Mouse (Mus musculus) limb, embryonic 14.5 days (tissue): ENCODE results near the gene Fem1a. TPM values are rescaled to one million over a fixed set of nuclear protein-coding genes. Genes with fewer than 3 reads are reported as not detected.

Experiments
- ATAC-seq: fragments of 200-750 bp; cut with Nextera tagmentation; 2 replicates; pipeline ENCODE4 v1.8.0; 2017; ENCODE audit warnings: low read depth, moderate number of reproducible peaks, moderate TSS enrichment; ENCODE audit not compliant: low FRiP score
- DNase-seq: peaks from one replicate; pipeline ENCODE4 v3.0.0-alpha.2; 2015; ENCODE audit warnings: low spot score
- H3K27ac ChIP-seq: fragments of 300-500 bp; sonication (generic); replicated peaks from 2 replicates; pipeline ENCODE4 v1.5.1; 2014; ENCODE audit warnings: low read depth, mild to moderate bottlenecking, low read length, moderate library complexity, mixed read lengths
- H3K27me3 ChIP-seq: fragments of 300-500 bp; sonication (generic); 2 replicates; pipeline ENCODE4 v1.6.1; 2014; ENCODE audit warnings: low read length, mixed read lengths; ENCODE audit not compliant: control insufficient read depth, insufficient read depth
- H3K36me3 ChIP-seq: fragments of 300-500 bp; sonication (generic); 2 replicates; pipeline ENCODE4 v1.6.1; 2014; ENCODE audit warnings: mild to moderate bottlenecking, low read length, moderate library complexity, mixed read lengths; ENCODE audit not compliant: control insufficient read depth, insufficient read depth
- H3K4me1 ChIP-seq: fragments of 300-500 bp; sonication (generic); 2 replicates; pipeline ENCODE4 v1.6.1; 2014; ENCODE audit warnings: antibody characterized with exemption, low read length, mixed read lengths; ENCODE audit not compliant: control insufficient read depth, insufficient read depth
- H3K4me2 ChIP-seq: fragments of 300-500 bp; sonication (generic); replicated peaks from 2 replicates; pipeline ENCODE4 v1.6.1; 2014; ENCODE audit warnings: low read depth, mild to moderate bottlenecking, low read length, moderate library complexity; ENCODE audit not compliant: severe bottlenecking
- H3K4me3 ChIP-seq: fragments of 300-500 bp; sonication (generic); replicated peaks from 2 replicates; pipeline ENCODE4 v1.5.1; 2014; ENCODE audit warnings: low read length
- H3K9ac ChIP-seq: fragments of 300-500 bp; sonication (generic); 2 replicates; pipeline ENCODE4 v1.6.1; 2014; ENCODE audit warnings: mild to moderate bottlenecking, low read depth, low read length, moderate library complexity; ENCODE audit not compliant: severe bottlenecking
- H3K9me3 ChIP-seq: fragments of 300-500 bp; sonication (generic); 2 replicates; pipeline ENCODE4 v1.6.1; 2016; ENCODE audit warnings: low read length; ENCODE audit not compliant: control insufficient read depth
- POLR2A ChIP-seq: fragments of 200-500 bp; IDR thresholded peaks from 2 replicates; pipeline ENCODE4 v1.8.0; 2012; ENCODE audit warnings: inconsistent platforms, mild to moderate bottlenecking, moderate library complexity, borderline replicate concordance; ENCODE audit not compliant: insufficient read depth, insufficient read length; ENCODE audit errors: extremely low read depth
- WGBS: fragments of 180-500 bp; shearing (Covaris S2); extraction: QIAGEN DNeasy Blood & Tissue Kit; methylation state at CpG from one replicate; pipeline ENCODE4 v1.1.7; 2014; 5-methylcytosine and 5-hydroxymethylcytosine counted together
- polyA plus RNA-seq, 2 experiments: library from polyadenylated mRNA; depleted of rRNA in 1 of 2; stranded (reverse) in 1 of 2; unstranded in 1 of 2; fragments of >200 nt; fragmentation: Nextera tagmentation in 1 of 2; extraction: Ambion mirVana in 1 of 2; gene quantifications; 2 replicates each; pipeline versions ENCODE4 v1.2.1 to v1.2.3; 2012 to 2014

The Fem1a gene
- polyA plus RNA-seq, 2 experiments, result 14.5 to 16.0 TPM

- WGBS, result 48% methylated on average over 3 of the region's 3 CpGs
- DNase-seq, result no peak
- TF ChIP-seq POLR2A, result no peak
Measured at GRCm38 (mm10) chr17:56219805-56220204, 36.8 kb upstream of the Fem1a start.

GRCm38 (mm10) chr17:56224916-56225315, 31.7 kb upstream of the Fem1a start:
- DNase-seq (no peak), ATAC-seq (no peak)
- Histone ChIP-seq H3K4me3 (no peak overlapping the region), H3K4me1 (no peaks in the 10 kb centered on the region), H3K4me2 (no peak overlapping the region), H3K9me3 (no peaks in the 10 kb centered on the region), H3K36me3 (no peaks in the 10 kb centered on the region), H3K27me3 (no peaks in the 10 kb centered on the region), H3K9ac (no peak overlapping the region), H3K27ac (no peak overlapping the region)
- WGBS, result 44% methylated on average over 1 of the region's 1 CpGs
- TF ChIP-seq POLR2A, result no peak

More at GRCm38 (mm10) chr17:56219805-56220204, 36.8 kb upstream of the Fem1a start:
- no peak for ATAC-seq
- peaks cover under 1% of the 10 kb centered on the region; the same call in 1 of the 2 replicates for H3K36me3 ChIP-seq
- H3K9ac ChIP-seq, result no peak overlapping the region
- no peak overlapping the region for H3K4me2 ChIP-seq
- H3K27me3 ChIP-seq, result no peaks in the 10 kb centered on the region
- H3K4me1 ChIP-seq, result peaks cover 15% of the 10 kb centered on the region
- H3K4me3 ChIP-seq, result no peak overlapping the region
- H3K27ac ChIP-seq, result no peak overlapping the region
- no peaks in the 10 kb centered on the region for H3K9me3 ChIP-seq

DNA sequence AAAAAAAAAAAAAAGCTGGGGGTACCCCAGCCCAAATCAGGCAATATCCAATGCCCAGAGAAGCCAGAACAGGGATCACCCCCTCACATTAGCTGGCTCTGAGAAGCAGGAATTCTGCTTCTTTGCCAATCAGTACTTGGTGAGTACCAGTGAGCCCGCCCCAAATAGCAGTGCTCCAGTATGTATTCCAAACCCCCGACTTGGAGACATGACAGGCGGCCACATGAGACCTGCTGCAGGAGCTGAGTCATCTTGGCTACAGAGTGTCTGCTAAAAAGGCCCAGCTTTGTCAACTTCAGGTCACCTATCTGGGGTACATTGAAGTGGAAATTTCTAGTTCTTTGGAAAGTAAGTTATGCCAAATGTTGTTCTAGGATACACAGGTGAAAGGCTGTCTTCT, 30.0 kb upstream of the Fem1a start:
- Histone ChIP-seq H3K4me2 (no peak overlapping the region), H3K27me3 (no peaks in the 10 kb centered on the region), H3K36me3 (no peaks in the 10 kb centered on the region), H3K9ac (no peak overlapping the region), H3K9me3 (no peaks in the 10 kb centered on the region), H3K4me3 (no peak overlapping the region), H3K4me1 (no peaks in the 10 kb centered on the region), H3K27ac (no peak overlapping the region)
- no peak for TF ChIP-seq POLR2A
- DNase-seq, result no peak
- ATAC-seq, result no peak
- 76% methylated on average over 3 of the region's 3 CpGs for WGBS

- DNase-seq, result no peak
- ATAC-seq, result no peak
- Histone ChIP-seq H3K27ac (no peak overlapping the region), H3K36me3 (no peaks in the 10 kb centered on the region), H3K27me3 (no peaks in the 10 kb centered on the region), H3K9me3 (no peaks in the 10 kb centered on the region), H3K9ac (no peak overlapping the region), H3K4me3 (no peak overlapping the region), H3K4me1 (no peaks in the 10 kb centered on the region), H3K4me2 (no peak overlapping the region)
- 68% methylated on average over 10 of the region's 10 CpGs for WGBS
- TF ChIP-seq POLR2A, result no peak
Measured at GRCm38 (mm10) chr17:56229943-56230342, 26.7 kb upstream of the Fem1a start.

DNA sequence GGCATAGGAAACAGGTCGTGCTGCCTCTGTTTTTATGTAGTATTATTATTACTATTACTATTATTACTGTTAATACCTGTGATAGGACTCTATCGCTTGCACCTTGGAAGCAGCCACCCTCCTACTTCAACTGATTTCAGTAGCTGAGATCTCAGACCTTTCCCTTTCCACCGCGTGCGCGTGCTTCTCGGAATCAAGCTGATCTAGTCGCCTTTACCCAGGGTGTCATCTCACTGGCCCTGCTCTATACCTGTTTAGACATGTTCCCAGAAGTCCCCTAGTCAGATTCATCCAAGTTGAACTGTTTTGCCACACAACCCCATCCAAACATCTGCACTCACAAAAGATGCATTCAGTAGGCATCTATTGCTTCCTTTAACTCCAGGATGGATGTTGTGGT, 23.2 kb upstream of the Fem1a start:
- H3K4me2 ChIP-seq, result no peak overlapping the region
- no peak for ATAC-seq

More for the DNA sequence above, 23.2 kb upstream of the Fem1a start:
- no peak for TF ChIP-seq POLR2A
- no peaks in the 10 kb centered on the region for H3K36me3 ChIP-seq
- no peaks in the 10 kb centered on the region for H3K4me1 ChIP-seq
- H3K4me3 ChIP-seq, result no peak overlapping the region
- no peaks in the 10 kb centered on the region for H3K27me3 ChIP-seq
- H3K27ac ChIP-seq, result no peak overlapping the region
- 51% methylated on average over 8 of the region's 8 CpGs for WGBS
- H3K9me3 ChIP-seq, result no peaks in the 10 kb centered on the region
- no peak for DNase-seq
- H3K9ac ChIP-seq, result no peak overlapping the region
